Mouse (Mus musculus) naive thymus-derived CD4-positive, alpha-beta T cell, adult 2 months (primary cell): ENCODE data around the gene Baz2a.
"Not testable (repeated sequence)": the region's sequence is repeated elsewhere in the genome, so short reads cannot be mapped to it uniquely, and the experiment has no call there.

ENCODE experiments used
- DNase-seq: peaks from one replicate; pipeline ENCODE4 v3.0.0-alpha.2; 2011; ENCODE audit warnings: low read depth

Gene Baz2a

DNA sequence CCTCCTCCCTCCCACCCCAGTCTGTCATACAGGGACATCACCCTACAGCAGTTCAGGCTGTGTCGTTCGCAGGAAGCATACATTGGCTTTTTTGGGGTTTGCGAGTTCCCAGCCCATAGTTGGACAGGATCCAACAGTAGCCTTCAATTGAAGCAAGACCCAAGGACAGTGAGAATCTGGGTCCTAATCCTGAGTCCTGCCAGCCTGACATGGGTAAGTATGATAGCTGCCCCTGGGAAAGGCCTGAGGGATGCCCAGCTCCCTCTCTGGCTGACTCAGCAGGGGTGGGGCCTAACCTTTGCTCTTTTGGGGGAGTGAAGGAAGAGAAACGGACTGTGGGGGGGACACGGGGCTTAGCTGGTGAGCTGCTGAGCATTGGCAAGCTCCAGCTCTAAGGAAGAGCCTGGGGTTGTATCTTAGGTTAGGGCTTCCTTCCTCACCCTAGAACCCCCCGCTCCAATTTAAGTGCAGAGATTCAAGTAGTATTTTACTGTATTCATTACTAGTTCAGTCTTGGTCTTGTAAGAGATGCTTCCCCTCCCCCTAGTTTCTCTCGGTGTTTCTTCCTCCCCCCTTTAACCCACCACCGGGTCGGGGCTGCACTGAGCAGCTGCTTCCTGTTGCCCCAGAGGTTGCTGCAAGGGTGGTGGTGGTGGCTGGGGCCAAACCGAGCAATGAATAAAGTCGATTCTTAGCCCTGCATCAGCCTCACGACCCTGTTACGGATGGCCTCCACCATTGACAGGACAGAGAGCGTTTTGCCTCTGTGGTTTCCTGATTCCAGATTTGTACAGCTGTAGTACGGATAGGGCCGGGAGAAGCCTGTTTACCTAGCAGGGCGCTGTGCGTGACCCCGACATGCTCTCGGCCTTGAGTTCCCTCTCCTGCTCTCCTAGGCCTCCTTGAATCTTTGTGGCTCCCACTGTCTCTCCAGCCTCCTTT is at the start of gene Baz2a:
Baz2a (plus strand) TSS at position 14 of the 942 bp plus-strand sequence.
- peak; percentile 84 for DNase-seq

DNA sequence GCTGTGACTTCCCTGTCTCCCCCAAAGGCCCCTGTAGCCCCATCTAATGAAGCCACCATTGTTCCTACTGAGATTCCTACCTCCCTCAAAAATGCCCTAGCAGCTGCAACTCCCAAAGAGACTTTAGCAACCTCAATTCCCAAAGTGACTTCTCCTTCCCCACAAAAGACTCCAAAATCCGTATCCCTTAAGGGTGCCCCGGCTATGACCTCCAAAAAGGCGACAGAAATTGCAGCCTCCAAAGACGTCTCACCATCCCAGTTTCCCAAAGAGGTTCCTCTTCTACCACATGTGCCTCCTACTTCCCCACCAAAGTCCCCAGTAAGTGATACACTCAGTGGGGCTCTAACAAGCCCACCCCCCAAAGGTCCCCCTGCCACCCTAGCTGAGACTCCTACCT is 49.7 kb upstream of the Baz2a start:
- DNase-seq: no peak

DNA sequence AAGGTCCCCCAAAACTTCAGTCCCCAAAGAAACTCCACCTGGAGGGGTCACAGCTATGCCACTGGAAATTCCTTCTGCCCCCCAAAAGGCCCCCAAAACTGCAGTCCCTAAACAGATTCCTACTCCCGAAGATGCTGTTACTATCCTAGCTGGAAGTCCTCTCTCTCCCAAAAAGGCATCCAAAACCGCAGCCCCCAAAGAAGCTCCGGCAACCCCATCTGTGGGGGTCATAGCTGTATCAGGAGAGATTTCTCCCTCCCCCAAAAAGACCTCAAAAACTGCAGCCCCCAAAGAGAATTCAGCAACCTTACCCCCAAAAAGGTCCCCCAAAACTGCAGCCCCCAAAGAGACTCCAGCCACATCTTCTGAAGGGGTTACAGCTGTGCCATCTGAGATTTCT is 48.9 kb upstream of the Baz2a start:
- no peak for DNase-seq

DNA sequence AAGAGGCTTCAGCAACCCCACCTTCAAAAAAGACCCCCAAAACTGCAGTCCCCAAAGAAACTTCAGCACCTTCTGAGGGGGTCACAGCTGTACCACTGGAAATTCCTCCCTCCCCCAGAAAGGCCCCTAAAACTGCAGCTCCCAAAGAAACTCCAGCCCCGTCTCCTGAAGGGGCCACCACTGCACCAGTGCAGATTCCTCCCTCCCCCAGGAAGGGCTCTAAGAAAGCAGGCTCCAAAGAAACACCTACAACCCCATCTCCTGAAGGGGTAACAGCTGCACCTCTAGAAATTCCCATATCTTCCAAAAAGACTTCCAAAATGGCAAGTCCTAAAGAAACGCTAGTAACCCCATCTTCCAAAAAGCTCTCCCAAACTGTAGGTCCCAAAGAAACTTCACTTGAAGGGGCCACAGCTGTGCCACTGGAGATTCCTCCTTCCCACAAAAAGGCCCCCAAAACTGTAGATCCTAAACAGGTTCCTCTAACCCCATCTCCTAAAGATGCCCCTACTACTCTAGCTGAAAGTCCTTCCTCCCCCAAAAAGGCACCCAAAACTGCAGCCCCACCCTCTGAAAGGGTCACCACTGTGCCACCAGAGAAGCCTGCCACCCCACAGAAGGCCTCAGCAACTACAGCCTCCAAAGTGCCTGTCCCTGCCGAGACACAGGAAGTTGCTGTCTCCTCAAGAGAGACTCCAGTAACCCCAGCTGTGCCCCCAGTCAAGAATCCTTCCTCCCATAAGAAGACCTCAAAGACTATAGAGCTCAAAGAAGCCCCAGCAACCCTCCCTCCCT is 48.1 kb upstream of the Baz2a start:
- peak; percentile 17 for DNase-seq

DNA sequence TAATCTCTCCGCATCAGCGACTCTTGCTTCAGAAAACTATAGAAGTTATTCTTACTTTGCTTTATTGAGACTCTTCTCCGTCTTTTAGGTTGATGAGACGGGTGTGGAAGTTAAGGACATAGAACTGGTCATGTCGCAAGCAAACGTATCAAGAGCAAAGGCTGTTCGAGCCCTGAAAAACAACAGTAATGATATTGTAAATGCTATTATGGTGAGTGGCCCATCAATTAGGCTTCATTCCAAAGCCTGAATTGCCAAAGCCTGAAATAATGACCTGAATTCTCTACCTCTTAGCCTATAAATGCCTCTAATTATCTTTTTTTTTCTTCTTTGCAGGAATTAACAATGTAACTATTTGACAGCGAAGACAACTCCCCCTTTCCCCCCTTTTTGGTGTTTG is 43.2 kb upstream of the Baz2a start:
- DNase-seq: no peak

DNA sequence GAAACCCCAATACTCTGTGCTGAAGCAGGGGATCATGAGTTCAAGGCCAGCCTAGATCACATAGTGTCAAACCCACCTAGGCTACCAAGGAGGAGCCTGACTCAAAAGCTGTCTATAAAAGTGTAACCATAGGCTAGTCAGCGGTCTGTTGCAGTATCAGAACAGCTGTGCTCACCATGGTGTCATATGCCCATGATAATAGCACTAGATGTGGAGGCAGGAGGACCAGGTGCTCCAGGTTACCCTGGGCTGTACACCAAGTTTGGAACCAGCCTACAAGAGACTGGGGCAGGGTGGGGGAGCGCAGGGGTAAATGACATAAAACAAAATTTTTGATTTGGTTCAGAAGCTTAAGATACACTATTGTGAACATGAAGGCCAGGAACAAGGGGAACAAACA is 41.6 kb upstream of the Baz2a start:
- DNase-seq: no peak

DNA sequence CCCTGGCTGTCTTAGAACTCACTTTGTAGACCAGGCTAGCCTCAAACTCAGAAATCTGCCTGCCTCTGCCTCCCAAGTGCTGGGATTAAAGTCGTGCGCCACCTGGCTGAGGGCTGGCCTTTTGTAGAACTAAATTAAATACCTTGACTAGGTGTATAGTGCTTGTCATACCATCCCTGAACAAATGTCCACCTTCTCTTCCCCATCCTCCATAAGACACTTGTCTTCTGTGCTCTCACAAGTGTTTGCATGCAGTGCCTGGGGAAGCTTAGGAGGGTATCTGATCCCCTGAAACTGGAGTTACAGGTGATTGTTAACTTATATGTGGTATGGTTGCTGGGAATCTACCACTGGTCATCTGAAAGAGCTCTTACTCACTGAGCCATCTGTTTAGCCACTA is 41.0 kb upstream of the Baz2a start:
- no peak for DNase-seq

DNA sequence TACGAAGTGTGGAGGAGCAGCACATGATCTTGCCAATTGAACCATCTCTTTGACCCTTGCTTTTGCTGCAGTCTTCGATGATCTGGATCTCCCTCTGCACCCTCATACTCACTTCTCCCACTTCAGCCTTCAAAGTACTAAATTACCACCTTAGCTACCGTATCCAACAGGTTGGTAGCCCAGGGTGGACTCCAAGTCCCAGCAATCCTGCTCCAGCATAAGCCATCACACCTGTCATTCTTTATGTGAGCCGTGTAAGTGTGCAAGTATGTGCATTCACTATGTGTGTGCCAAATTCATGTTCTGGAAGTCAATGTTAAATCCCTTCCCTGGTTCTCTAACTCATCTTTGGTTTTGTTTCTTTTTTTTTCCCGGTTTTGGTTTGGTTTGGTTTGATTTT is 39.8 kb upstream of the Baz2a start:
- DNase-seq: no peak

DNA sequence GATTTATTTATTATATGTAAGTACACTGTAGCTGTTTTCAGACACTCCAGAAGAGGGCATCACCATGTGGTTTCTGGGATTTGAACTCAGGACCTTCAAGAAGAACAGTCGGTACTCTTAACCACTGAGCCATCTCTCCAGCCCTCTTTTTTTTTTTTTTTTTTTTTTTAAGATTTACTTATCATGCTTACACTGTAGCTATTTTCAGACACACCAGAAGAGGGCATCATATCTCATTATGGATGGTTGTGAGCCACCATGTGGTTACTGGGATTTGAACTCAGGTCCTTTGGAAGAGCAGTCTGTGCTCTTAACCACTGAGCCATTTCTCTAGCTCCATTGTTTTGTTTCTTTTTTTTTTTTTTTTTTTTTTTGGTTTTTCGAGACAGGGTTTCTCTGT is 39.2 kb upstream of the Baz2a start:
- DNase-seq: not testable (repeated sequence)

DNA sequence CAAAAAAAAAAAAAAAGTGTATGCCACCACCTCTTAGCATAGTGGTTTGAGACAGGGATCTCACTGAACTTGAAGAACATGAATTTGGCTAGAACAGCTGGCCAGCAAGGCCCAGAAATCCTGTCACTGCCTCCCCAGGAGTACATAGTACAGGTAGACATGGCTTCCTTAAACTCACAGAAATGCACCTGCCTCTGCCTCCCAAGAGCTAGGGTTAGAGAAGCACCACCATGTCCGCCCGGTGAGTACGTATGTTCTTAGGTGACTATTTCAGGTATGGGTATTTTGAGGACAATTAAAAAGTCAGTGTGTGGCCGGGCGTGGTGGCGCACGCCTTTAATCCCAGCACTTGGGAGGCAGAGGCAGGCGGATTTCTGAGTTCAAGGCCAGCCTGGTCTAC is 38.4 kb upstream of the Baz2a start:
- DNase-seq: no peak

DNA sequence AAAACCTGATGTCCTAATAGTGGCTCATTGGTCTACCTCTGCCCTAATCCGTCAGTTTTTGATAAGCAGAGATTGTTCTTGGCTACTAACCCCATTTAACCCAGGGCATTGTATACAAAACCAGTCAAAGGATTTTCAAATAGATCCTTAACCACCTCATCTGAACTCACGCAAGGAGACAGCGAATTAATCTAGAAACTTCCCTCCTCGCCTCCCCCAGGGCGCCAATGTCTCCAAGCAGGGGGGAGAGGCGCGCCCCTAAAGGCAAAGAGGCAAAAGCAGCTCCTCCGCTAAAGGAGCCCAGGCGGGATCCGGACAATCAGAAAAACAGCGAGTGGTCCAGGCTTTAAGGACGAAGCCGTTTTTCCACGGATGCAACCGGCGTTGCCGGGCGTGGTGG is 33.2 kb upstream of the Baz2a start:
- DNase-seq: no peak

DNA sequence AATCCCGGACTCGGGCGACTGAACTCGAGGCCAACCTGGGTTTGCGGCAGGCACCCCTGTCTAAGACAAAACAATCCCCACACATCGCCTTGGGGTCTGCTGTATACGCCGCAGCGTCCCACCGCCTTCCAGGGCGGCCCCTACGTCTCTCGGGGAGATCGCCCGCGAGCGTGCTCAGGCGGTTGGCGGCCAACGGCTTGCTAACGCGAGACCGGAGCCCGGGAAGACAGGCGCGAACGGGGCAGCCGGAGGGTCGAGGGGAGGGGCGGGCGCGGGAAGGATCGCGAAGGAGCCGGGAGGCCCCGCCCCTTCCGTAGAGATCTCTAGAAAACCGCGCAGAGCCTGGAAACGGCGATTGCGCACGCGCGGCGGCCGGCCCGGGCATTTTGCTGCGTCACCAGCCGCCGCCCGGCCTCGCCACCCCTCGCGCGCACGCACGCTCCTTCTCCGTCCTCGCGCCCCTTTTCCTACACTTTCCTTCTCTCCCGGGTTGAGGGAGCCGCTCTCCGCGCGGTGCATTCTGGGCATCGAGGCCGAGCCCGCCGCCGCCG is 32.7 kb upstream of the Baz2a start, which contains the start of gene Ptges3:
Ptges3 (plus strand) TSS at position 354 of the 551 bp plus-strand sequence.
- DNase-seq: peak; percentile 96

DNA sequence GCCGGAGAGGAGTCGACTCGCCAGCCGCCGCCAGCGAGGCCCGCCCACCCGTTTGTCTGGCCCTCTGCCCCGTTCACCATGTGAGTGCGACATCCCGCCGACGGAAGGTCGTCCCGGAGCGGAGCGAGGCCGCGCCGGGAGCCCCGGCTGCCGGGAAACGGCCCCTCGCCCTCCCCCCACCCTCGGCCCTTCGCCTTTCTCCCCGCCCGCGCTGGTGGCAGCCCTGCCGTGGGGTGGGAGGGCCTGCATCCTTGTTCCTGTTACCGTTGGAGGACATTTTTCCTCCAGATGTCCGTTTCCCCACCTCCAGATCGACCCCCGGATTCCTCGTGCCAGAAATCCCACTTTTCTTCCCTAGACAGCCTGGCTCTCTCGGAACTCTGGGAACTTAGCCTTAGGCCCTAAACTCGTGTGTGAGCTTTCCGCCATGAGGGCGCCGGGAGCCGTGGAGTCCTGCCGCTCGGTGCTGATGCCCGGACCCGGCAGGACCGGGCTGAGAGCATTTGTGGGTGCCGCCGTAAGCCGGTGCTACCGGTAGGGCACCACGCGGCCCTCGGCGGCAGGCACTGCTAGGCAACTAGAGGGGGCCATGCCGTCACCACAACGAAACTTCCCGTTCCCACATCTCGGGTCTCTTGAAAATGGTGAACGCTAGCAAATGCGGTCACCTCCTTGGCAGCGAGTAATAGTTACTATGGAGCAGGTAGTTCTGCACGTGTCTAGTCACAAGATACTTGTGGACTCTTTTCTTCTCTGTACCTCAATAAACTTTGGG is 32.0 kb upstream of the Baz2a start:
- peak; percentile 84 for DNase-seq

DNA sequence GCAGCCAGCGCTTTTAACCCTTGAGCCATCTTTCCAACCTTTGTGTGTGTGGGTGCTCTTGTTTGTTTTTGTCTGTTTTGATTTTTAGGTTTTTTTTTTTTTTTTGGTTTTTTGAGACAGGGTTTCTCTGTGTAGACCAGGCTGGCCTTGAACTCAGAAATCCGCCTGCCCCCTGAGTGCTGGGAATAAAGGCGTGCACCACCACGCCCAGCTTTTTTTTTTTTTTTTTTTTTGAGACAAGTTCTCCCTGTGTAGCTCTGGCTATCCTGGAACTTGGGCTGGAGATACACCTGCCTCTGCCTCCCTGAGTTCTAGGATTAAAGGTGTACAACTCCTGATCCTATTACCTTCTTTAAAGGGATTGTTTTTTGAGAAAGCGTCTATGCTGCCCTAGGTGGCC is 30.3 kb upstream of the Baz2a start:
- no peak for DNase-seq

DNA sequence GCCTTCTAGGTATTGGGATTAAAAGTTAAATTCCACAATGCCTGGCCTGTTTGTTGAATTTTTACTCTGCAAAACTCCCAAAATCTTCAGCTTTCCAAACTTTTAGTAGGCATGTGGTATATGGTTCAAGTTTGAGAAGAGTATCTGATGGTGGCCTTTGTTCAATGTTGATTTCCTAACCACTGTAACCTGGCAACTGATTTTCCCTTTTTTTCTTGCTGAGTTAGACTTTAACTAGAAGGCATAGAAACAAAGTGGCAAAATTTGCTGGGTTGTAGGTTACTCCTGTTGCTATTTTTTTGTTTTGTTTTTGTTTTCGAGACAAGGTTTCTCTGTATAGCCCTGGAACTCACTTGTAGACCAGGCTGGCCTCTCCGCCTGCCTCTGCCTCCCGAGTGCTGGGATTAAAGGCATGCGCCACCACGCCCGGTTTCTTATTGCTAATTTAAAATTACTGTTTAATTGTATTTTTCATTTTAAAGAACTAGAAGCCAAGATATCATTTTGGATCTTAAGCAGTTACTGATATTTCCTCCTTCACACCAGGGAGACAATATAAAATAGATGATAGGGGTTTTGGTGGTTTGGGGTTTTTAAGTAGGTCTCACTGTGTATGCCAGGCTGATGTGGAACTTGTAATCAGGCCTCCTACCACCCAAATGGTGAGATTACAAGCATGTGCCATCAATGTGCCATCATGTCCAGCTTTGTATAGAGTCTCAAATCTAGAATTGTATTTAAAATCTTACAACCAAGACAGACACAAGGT is 29.0 kb upstream of the Baz2a start:
- no peak for DNase-seq

DNA sequence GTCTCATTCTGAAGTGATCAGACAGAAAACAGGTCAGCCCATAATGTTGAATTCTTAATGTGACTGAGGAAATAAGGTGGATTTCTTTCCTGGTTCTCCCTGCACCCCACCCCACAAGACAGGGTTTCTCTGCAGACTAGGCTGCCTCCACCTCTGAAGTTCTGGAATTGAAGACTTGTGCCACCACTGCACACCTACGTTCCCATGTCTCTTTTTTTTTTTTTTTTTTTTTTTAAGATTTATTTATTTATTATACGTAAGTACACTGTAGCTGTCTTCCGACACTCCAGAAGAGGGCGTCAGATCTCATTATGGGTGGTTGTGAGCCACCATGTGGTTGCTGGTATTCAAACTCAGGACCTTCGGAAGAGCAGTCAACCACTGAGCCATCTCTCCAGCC is 25.3 kb upstream of the Baz2a start:
- DNase-seq: no peak

DNA sequence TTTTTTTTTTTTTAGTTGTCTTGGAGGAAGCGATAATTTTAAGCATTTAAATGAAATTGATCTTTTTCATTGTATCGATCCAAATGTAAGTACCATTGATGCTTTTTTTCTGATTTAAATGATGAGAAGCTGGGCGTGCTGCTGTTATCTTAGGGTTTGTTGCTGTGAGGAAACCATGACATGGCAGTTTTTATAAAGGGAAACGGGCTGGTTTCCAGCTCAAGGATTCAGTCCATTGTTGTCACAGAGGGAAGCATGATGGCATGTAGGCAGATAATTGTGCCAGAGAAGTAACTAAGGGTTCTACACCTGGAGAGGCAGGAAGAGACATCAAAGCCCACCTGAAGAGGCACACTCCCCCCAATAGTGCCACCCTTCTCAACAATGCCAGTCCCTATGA is 22.2 kb upstream of the Baz2a start:
- no peak for DNase-seq

DNA sequence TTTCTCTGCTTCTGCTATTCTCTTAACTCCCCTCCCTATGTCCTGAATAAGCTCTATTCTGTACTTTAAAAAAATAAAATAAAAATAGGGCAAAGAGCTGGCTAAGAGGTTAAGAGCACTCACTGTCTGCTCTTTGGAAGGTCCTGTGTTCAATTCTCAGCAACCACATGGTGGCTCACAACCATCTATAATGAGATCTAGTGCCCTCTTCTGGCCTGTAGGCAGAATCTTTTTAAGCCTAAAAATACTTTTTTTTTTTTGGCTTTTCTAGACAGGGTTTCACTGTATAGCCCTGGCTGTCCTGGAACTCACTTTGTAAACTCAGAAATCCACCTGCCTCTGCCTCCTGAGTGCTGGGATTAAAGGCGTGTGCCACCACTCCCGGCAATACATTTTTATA is 20.9 kb upstream of the Baz2a start:
- not testable (repeated sequence) for DNase-seq

DNA sequence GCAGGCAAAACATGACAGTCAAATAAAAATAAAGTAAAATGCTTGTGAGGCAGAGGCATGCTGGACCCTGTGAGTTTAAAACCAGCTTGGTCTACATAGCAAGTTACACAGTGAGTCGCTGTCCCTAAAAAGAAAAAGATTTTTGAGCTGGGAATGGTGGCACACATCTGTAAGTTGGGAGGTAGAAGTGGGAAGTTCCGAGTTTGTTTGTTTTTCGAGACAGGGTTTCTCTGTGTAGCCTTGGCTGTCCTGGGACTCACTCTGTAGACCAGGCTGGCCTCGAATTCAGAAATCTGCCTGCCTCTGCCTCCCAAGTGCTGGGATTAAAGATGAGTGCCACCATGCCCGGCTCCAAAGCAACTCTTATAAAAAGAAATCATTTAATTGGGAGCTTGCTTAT is 13.1 kb upstream of the Baz2a start:
- DNase-seq: not testable (repeated sequence)

DNA sequence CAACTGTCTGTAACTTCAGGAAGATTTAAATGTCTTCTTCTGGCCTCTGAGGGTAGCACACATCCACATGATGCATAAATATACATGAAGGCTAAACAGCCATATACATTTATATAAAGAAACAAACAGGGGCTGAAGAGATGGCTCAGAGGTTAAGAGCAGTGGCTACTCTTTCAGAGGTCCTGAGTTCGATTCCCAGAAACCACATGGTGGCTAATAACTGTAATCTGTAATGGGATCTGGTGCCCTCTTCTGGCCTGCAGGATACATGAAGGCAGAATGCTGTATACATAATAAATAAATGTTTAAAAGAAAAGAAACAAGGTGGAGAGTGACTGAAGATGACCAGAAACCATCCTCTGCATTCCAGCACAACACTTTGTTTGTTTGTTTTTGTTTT is 10.9 kb upstream of the Baz2a start:
- peak; percentile 53 for DNase-seq

DNA sequence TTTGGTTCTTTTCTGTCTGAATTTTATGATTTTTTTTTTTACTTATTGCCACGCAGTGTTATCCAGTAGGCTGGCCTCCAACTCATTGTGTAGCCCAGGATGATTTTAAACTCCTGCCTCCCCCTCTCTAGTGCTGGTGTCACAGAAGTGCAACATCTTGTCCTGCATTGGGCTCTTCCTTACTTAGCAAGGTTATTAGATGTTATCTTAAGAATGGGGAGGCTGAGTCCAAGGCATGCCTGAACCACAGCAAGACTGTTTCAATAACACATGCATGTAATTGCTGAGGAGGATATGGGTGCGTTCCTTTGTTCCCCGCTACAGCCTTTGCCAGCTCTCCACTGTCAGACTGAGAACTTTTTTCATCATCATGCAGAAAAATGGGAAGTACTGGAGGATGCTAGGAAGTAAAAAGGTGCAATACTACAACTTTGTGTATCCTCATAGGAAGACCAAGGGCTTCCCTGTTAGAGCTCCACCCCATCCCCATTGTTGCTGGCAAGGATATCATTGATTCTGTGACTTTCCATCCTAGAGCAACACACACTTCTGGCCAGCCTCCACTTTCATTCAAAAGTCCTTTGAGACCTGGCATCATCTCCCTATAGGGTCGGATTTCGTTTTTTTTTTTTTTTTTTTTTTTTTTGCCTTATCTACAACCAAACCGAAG is 9.4 kb upstream of the Baz2a start:
- no peak for DNase-seq
